Mouse (Mus musculus): Measurements from ENCODE around the gene Mpnd.

- TF ChIP-seq CTCF (IDR thresholded peaks at IDR 0.05; ENCODE audit: control insufficient read depth, insufficient read depth, low read length) (no peak), POLR2A (IDR thresholded peaks at IDR 0.05; ENCODE audit: borderline replicate concordance, control insufficient read depth, low read depth, low read length) (no peak)
Observed at GRCm38 (mm10) chr17:56054938-56055337, 49.4 kb downstream of the Mpnd start.
